Mouse (Mus musculus) kidney, adult 2 months (tissue): ENCODE data around the gene Olfr204.
"Not testable (repeated sequence)": the region's sequence is repeated elsewhere in the genome, so short reads cannot be mapped to it uniquely, and the experiment has no call there.

Experiments
- CTCF ChIP-seq: fragments of 200-500 bp; conservative IDR thresholded peaks from 2 replicates; pipeline ENCODE4 v1.5.1; 2011; ENCODE audit warnings: low read depth, mild to moderate bottlenecking, control low read depth, low read length, moderate library complexity, mixed read lengths; ENCODE audit not compliant: insufficient read depth, insufficient read length
- POLR2A ChIP-seq: fragments of 200-500 bp; IDR thresholded peaks from one replicate; pipeline ENCODE4 v1.6.1; 2011; ENCODE audit warnings: low read depth, low read length, control low read depth

- not testable (repeated sequence) for TF ChIP-seq POLR2A, CTCF
These were observed 30.5 kb downstream of the Olfr204 start for GRCm38 (mm10) chr16:59287576-59287975.
